Mouse (Mus musculus) MEL (cell line): ENCODE results near the gene Rab5b.

Experiments
- MAFK ChIP-seq: IDR thresholded peaks from 2 replicates; pipeline ENCODE4 v1.6.1; 2011; ENCODE audit warnings: low read depth, mild to moderate bottlenecking, low read length, improper control_type of control experiment, borderline replicate concordance
- POLR2AphosphoS2 ChIP-seq: IDR thresholded peaks from 2 replicates; pipeline ENCODE4 v1.6.1; 2011; ENCODE audit warnings: low read length, improper control_type of control experiment
- ZMIZ1 ChIP-seq: IDR thresholded peaks from 2 replicates; pipeline ENCODE4 v1.6.1; 2012; ENCODE audit warnings: low read depth, mild to moderate bottlenecking, inconsistent platforms, low read length, improper control_type of control experiment, moderate library complexity

GRCm38 (mm10) chr10:128744680-128745601, 48.9 kb upstream of the Rab5b start, which contains the start of gene Dgka:
- TF ChIP-seq POLR2AphosphoS2, result no peak
- TF ChIP-seq ZMIZ1, result 0 out of 2 replicates have a peak, but pooled peaks have one; percentile 26
- no peak for TF ChIP-seq MAFK
